Mouse (Mus musculus) embryo, embryonic 11 days (tissue): ENCODE measurements around the gene Large2.

Source experiments
- DNase-seq: peaks from one replicate; pipeline ENCODE4 v3.0.0-alpha.2; 2015

The Large2 gene

DNA sequence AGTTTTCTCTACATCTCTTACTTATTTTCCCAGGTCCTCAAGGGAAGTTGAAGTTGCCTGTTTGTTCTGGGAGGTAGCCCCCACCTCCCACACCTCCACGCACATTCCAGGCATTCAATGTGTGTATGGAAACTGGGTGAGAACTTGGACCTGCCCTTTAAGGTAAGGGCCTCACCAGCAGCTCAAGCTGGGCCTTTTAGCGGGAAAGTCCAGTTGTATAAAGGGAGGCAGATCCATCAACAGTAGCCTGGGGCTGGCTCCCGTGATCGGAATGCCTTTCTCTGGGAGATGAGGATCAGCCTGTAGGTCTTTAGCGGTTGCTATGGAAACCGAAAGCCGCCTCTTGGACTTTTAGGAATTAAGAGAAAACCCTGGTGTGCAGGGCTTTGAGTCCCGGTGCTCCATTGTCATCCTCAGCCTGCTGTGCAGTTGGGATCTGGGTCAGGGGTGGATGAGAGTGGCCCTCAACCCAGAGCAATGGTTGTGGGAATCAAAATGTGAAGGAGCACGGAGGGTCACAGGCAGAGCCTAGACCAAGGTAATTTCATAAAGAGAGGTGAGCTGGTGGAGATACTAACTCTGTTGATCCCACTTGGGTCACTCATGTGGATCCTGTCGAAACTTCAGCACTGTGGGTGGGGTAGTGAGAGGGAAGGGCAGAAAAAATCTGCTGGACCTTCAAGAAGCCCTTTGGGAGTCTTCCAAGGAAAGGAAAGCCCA is 2.5 kb downstream of the Large2 start:
- DNase-seq, result peak; percentile 76

- peak; percentile 82 for DNase-seq
Observed at GRCm38 (mm10) chr2:92370821-92371805, 3.6 kb downstream of the Large2 start.

- peak; percentile 48 for DNase-seq
Observed at GRCm38 (mm10) chr2:92370375-92370774, 4.3 kb downstream of the Large2 start.

DNA sequence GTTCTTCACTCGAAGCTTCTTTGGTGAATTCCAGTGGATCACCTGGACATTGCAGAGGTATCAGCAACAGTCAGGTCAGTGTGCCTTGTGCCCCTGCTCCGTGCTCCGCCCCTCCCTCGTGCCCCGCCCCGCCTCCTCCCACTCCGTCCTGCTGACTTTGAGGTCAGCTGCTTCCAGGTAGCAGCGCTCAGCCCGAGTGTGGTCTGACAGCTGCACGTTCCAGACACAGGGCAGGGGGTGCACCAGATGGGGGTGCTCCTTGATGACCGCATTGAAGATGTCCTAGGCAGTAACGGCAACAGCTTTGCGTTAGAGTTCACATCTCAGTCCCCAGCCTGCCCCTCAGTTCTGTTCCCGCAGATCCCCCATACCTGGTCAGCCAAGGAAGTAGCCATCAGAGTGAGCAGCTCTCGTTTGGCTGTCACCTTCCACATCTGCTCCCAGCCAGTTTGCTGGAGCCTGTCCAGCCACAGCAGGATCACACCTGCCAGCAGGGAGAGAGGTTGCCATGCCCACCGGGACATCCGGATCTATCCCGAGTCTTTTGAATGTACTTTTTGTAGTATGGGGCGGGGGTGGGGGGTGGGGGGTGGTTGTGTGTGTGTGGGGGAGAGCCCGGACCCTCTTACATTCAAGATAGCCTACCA is 7.2 kb downstream of the Large2 start:
- DNase-seq, result no peak

GRCm38 (mm10) chr2:92365568-92365967 is 9.1 kb downstream of the Large2 start:
- no peak for DNase-seq

DNA sequence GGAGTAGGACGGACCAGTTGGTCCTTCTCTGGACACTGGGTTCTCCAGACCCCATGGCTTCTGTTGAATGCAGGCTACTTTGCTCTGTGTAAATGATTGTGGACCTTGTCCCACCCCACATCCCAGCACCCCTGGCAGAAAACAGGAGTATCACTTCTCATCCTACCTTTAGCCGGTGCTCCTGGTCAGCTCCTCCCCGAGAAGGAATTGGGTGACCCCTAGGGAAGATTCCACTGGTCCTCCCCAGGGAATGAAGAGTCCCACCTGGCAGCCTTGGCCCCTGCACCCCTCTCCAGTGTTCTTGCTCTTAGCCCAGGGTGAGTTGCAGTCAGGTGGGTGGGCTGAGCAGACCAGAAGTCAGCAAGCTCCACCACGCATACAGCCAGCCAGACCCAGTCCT is 10.6 kb downstream of the Large2 start:
- no peak for DNase-seq

DNA sequence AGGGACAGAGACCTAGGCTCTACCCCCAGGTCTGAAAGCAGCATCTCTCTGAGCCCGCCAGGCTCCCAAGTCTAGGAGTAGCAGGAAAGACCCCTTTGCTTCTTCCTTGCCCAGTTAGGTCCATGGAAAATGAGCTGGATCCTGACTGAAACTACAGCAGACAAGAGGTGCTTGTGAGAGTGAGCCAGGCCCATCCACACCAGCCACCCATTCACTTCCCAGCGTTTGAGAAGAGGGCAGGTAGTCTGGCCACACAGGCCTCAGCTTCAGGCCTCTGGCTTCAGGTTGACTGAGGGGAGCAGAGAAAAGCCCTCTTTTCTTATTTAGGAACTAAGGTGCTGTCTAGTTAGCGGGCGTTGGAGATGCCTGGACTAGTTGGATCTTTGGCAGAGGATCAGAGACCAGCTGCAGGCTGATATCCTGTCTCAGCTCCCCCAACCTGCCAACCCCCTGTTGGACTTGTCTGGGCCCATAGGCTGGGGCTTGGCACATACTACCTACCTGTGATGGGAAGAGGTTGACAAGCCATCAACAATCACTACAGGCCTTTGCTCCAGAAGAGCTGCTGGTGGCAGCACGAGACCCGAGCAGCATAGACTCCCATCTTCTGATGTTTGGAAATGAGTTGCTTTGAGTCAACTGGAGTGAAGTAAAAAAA is 12.0 kb downstream of the Large2 start:
- DNase-seq, result no peak

- no peak for DNase-seq
Observed at GRCm38 (mm10) chr2:92361795-92362194, 12.9 kb downstream of the Large2 start.

DNA sequence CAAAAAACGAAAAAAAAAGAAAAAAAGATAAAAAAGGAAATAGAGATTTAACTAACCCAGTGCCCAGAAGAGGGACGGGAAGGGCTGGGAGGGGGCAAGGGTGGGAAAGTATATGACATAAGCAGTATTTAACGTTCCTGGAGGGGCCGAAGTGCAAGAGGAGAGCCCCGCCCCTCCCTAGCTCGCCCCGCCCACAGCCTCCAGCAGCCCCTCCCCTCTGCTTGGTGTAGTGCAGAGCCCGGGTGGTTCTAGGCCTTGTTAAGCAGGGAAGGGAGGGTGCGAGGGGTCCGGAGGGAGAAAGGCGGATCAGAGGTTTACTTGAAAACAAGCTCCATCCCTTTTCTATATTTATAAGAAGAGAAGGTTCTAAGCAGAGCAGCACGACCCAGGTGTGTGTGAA is 13.8 kb downstream of the Large2 start:
- DNase-seq, result peak; percentile 34

DNA sequence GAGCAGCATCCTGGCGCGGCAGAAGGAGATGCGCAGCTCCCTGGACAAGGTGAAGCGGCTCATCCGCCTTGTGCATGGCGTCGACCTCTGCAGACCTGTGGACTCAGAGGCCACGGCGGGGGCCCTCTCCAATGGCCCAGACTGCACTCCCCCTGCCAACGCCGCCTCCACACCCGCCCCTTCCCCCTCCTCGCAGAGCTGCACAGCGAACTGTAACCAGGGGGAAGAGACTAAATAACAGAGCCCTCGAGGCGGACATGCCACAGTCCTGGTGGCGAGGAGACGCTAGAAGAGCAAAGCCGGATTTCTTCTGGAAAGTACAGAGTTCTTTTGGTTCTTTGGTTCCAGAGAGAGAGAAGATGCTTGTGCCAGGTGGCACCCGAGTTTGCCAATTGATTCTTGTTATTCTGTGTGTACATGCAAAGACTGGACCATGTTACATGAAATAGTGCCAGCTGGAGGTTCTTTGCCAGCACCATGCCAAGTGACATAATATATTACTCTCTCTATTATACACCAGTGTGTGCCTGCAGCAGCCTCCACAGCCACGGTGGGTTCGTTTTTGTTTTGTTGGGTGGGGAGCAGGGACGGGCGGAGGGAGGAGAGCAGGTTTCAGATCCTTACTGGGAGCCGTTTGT is 14.4 kb downstream of the Large2 start:
- no peak for DNase-seq

DNA sequence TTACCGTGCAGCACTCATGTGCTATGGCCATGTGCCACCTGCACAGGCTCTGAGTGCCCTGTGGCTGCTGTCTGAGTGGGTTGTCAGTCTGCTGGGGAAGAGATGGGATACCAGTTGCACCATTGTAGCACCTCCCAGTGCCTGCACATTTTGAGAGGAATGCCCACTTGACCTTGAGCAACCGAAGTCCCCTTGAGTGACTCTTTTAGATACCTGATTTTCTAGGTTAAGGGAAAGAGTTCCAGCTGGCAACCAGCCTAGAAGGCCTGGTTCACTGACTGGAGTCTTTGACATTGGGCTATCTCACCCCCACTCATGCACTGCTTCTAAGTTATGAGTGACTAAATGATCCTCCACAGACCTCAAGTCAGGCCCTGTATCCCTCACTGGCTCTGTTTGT is 15.4 kb downstream of the Large2 start:
- DNase-seq, result no peak

GRCm38 (mm10) chr2:92354224-92354623 is 20.4 kb downstream of the Large2 start:
- DNase-seq, result no peak

DNA sequence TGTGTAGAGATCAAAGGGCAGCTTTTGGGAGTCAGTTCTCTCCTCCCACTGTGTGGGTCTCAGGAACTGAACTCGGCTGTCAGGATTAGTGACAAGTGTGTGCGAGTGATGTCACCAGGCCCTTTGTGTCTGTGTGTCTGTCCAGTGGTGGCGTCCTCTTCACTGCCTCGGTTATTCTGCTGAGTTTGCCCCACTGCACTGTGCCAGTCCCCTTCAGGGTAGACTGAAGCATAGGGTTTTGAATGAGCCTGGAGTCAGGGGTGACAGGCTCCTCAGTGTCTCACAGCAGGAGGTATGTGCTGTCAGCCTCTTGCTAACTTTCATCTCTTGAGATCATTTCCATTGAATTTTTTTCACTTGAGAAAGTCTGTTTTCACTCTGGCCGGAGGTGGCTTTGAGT is 21.3 kb downstream of the Large2 start:
- DNase-seq, result no peak

DNA sequence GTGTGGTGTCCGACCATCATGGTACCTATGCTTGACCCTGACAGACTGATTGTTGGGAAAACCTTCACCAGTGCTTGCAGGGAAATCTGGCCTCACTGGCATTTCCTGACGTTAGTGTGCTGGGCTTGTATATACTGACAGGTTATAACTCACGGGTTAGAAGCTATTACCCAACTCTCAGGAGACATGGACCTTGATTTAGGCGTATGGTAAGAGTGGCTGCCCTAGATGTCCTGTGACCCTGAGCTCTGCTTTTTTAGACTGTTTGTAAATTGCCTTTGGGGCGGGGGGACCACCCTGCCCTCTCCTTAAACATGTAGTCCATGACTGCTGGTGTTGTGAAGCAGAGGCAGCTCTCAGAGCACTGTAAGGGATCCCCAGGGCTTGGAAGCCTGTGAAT is 24.0 kb downstream of the Large2 start:
- no peak for DNase-seq

GRCm38 (mm10) chr2:92349589-92350425 is 24.9 kb downstream of the Large2 start:
- DNase-seq, result no peak

DNA sequence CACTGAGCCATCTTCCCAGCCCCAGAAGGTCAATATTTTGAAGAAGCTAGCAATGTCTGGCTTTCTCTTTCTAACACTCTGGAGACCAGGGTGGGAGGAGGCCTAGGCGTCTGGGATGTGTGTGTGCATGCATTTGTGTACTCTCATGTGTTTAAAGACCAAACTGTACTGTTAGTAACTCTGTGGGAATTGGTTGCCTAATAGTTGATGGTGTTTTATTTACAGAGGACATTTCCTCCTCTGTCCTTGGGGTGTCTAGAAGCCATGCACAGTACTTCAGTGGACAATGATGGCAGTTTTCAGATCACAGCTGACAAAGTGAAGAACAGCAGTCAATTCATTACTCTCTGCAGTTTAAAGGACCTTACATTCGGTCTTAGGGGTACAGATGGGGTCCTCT is 27.5 kb downstream of the Large2 start:
- DNase-seq, result no peak

GRCm38 (mm10) chr2:92342418-92342817 is 32.3 kb downstream of the Large2 start:
- no peak for DNase-seq

DNA sequence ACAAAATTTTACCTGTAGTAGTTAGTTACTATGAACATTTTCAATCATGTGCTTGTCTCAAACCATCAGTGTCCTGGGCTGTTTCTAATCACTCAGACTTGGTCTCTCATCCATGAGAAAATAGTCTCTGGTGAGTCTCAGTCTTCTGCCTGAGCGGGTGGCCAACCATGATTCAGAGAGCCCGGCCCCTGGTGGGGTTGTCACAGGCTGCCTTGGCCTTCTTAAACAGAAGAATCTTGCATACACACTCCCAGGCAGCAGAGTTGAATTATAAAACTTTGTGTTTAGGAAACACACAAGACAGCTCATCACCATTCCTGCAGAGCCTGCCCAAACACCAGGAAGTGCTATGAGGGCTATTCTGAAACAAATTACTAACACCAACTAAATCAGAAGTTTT is 42.8 kb downstream of the Large2 start:
- DNase-seq, result no peak

- no peak for DNase-seq
Observed at GRCm38 (mm10) chr2:92331410-92331809, 43.3 kb downstream of the Large2 start.

DNA sequence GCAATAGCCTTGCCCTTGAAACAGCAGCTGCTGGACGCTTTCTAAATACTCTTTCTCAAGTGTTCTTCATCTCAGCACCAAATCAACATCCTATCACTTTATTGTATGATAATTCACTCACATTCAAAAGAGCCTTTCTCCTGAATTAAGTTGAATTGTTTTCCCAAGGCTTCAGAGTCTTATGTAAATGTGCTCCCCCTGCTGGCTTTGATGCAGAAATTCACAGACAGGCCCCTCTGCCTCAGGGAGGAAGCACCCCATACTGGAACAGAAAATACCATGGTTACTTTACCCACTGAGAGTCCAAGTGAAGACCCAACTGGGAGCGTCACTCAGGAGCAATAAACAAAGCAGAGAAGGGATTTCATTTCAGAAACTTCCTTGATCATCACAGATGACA is 43.8 kb downstream of the Large2 start:
- DNase-seq, result peak; percentile 70

DNA sequence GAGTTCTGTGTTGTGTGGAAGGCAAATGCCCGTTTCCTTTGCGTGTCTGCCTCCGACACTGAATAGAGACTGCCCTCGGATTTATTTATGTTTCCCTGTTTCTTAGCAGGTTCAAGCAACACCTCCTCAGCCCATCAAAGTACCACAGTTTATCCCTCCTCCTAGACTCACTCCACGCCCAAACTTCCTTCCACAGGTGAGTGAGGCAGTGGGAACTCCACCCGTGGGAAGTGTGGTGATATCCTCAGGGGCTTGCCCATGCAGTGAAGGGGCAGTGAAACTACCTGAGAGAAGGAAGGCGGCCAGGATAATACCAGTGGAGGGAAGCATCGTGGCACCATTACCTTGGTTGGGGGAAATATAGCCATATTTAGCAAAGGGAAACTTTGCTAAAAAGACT is 46.5 kb downstream of the Large2 start:
- DNase-seq, result no peak

GRCm38 (mm10) chr2:92327601-92328000 is 47.1 kb downstream of the Large2 start:
- DNase-seq, result no peak
